Mouse (Mus musculus) midbrain, embryonic 11.5 days (tissue): ENCODE measurements at regions not wholly inside any gene's neighbourhood (a gene's known extent, or its start where the extent isn't known, plus 50 kb on each side); places are given as distances from the start of the nearest gene placed in this dataset.

Source experiments
- ATAC-seq: fragments of 200-750 bp; cut with Nextera tagmentation; 2 replicates; pipeline ENCODE4 v1.8.0; 2017; ENCODE audit warnings: moderate TSS enrichment, moderate library complexity; ENCODE audit not compliant: low FRiP score
- DNase-seq: peaks from one replicate; pipeline ENCODE4 v3.0.0; 2015; ENCODE audit warnings: low spot score; ENCODE audit errors: missing footprints
- H3K27ac ChIP-seq: fragments of 300-500 bp; sonication (generic); 2 replicates; pipeline ENCODE4 v1.5.1; 2014; ENCODE audit warnings: low read depth, low read length
- H3K27me3 ChIP-seq: fragments of 300-500 bp; sonication (generic); 2 replicates; pipeline ENCODE4 v1.6.1; 2014; ENCODE audit warnings: mild to moderate bottlenecking, low read length, moderate library complexity, mixed read lengths; ENCODE audit not compliant: control insufficient read depth, insufficient read depth
- H3K36me3 ChIP-seq: fragments of 300-500 bp; sonication (generic); 2 replicates; pipeline ENCODE4 v1.6.1; 2014; ENCODE audit warnings: mild to moderate bottlenecking, low read length, moderate library complexity, mixed read lengths; ENCODE audit not compliant: control insufficient read depth, insufficient read depth
- H3K4me1 ChIP-seq: fragments of 300-500 bp; sonication (generic); 2 replicates; pipeline ENCODE4 v1.6.1; 2014; ENCODE audit warnings: low read length; ENCODE audit not compliant: control insufficient read depth, insufficient read depth
- H3K4me2 ChIP-seq: fragments of 300-500 bp; sonication (generic); 2 replicates; pipeline ENCODE4 v1.6.1; 2014; ENCODE audit warnings: mild to moderate bottlenecking, moderate library complexity
- H3K4me3 ChIP-seq: fragments of 300-500 bp; sonication (generic); 2 replicates; pipeline ENCODE4 v1.5.1; 2014; ENCODE audit warnings: low read depth, low read length
- H3K9ac ChIP-seq: fragments of 300-500 bp; sonication (generic); 2 replicates; pipeline ENCODE4 v1.6.1; 2014; ENCODE audit warnings: low read length
- H3K9me3 ChIP-seq: fragments of 300-500 bp; sonication (generic); 2 replicates; pipeline ENCODE4 v1.6.1; 2016; ENCODE audit warnings: low read length; ENCODE audit not compliant: control insufficient read depth
- WGBS: fragments of 180-500 bp; shearing (Covaris S2); extraction: QIAGEN DNeasy Blood & Tissue Kit; methylation state at CpG from one replicate; pipeline ENCODE4 v1.1.7; 2014; 5-methylcytosine and 5-hydroxymethylcytosine counted together

DNA sequence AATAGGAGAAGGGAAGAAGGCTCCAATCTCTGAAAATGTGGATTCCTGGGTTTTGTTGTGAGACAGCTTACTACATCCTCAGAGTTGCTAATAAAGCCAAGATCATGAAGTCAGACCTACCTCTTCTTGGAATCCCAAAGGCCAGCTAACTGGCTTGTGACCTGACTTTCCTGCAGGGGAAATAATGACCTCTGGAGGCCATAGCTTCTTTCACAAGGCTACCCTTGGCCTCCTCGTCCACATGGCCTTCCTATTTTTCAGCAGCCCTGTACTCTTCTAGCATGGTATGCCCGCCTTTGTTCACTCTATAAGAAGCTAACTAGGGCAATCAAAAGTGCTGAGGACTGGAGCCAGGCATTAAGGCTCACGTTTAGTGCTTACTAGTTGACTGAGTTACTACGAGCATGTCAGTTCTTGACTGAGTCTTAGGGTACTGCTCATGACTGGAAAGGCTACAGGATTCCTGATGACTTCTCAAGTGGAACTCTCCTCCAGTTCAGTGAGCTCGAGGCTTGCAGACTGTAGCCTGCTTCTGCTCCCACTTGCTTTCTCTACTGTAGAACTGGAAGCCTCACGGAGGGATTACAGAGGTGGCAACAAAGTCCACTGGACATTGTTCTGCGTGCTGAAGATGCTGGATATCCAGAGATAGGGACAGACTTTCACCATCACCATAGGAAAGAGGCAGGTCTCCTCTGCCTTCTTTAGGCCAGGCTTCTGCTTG lies 230.8 kb upstream of the Map3k1 start:
- WGBS = 80% methylated on average over 7 of the region's 7 CpGs
- H3K4me2 ChIP-seq = no peak overlapping the region
- no peak overlapping the region for H3K4me3 ChIP-seq
- no peaks in the 10 kb centered on the region for H3K36me3 ChIP-seq
- no peaks in the 10 kb centered on the region for H3K27me3 ChIP-seq
- no peak for ATAC-seq
- no peak for DNase-seq
- no peak overlapping the region for H3K9ac ChIP-seq
- no peak overlapping the region for H3K27ac ChIP-seq
- no peaks in the 10 kb centered on the region for H3K9me3 ChIP-seq
- no peaks in the 10 kb centered on the region for H3K4me1 ChIP-seq

DNA sequence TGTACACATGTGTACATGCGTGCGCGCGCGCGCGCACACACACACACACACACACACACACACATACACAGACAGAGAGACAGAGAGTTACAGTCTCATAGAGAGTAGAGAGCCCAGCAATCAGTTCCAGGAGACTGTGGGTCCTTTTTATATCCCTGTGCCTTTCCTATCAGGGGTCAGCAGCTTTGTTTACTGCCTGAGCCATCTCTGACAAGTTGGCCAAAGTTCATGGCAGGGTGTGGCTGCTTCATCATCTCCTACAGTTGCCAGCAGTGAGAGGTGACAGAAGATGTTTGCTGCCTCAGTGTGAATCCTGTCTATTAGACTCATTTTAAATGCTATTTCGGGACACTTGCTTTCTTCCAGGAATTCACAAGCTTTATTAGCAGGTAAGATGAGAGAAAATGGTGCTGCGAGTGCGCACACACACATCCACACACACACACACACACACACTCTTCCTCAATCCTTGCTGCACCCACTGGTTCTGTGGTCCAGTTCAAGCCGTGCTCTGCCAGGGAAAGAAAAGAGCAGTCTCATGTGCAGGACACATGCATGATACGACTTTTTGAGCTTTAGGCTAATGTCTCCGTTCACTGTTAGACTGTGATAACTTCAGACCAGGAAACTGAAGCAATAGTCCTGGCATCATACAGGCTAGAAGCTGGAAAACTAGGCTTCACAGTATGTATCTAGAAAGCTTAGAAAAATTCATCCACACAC lies 234.9 kb upstream of the Map3k1 start:
- no peaks in the 10 kb centered on the region for H3K36me3 ChIP-seq
- no peaks in the 10 kb centered on the region for H3K9me3 ChIP-seq
- ATAC-seq = no peak
- H3K4me3 ChIP-seq = no peak overlapping the region
- H3K27me3 ChIP-seq = no peaks in the 10 kb centered on the region
- H3K4me2 ChIP-seq = no peak overlapping the region
- no peaks in the 10 kb centered on the region for H3K4me1 ChIP-seq
- DNase-seq = no peak
- 94% methylated on average over 13 of the region's 13 CpGs for WGBS
- no peak overlapping the region for H3K27ac ChIP-seq
- H3K9ac ChIP-seq = no peak overlapping the region

DNA sequence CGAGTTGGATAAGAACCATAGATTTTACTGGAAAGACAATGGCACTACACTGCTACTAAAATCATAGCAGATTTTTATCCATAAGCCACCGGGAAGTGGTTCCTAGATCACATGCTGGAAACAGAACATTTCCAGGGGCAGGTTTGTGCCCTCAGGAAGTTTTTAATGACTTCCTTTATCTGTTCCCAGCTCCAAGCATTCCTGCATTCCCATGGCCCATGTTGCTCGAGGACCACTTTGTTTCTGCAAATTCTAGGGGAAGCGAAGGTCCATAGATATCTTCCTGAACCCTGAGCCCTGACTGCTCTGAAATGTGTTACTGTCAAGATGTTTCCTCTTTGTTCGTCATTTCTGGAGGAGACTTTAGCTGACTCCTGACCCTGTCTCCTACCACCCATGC lies 235.6 kb upstream of the Map3k1 start:
- no peaks in the 10 kb centered on the region for H3K36me3 ChIP-seq
- no peaks in the 10 kb centered on the region for H3K4me1 ChIP-seq
- H3K9ac ChIP-seq = no peak overlapping the region
- DNase-seq = no peak
- H3K4me2 ChIP-seq = no peak overlapping the region
- no peaks in the 10 kb centered on the region for H3K9me3 ChIP-seq
- H3K27me3 ChIP-seq = no peaks in the 10 kb centered on the region
- H3K4me3 ChIP-seq = no peak overlapping the region
- WGBS = 79% methylated on average over 5 of the region's 5 CpGs
- no peak overlapping the region for H3K27ac ChIP-seq
- no peak for ATAC-seq

DNA sequence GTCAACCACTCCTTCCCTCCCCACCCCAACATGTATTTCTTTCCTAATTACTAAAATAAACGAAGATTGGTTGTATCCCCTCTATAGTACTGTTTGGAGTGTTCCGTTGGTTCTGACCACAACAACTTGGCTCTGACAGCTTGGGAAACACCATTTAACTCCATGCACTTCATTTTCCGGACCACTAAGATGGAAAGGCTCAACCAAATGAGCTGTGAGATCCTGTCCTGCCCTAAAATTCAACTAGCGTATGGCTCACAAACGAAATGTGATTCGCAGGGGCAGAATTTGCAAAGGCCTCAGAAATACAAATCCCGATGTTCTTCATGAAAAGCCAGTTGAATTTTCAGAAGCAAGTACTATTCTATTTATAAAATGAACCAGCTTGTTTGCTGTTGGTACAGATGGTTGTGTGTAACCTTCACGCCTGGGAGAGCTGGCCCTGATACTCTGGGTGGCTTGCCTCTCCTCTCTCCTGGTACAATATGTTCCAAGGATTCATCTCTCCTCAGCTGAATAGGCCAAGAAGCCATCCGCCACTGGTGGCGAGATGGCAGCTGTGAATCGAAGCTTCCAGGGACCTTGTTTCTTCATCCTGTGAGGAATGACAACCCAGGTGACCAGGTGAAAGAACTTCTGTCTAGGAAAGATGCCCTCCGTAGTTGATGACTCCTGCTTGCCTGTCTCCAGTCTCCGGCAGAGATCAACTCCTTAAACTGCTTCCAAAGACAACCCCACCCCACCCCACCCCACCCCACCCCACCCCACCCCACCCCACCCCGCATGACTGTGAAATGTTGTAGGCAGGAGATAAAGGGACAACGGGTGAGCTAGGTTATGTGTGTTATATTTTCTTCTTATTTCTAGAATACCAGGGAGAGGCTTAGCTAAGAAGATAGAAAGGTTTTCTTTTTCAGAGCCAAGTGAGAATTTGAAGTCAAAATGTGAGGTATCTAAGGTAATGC lies 237.7 kb upstream of the Map3k1 start:
- Histone ChIP-seq H3K9ac (no peak overlapping the region), H3K4me3 (no peak overlapping the region), H3K27ac (no peak overlapping the region), H3K36me3 (no peaks in the 10 kb centered on the region), H3K27me3 (no peaks in the 10 kb centered on the region), H3K9me3 (no peaks in the 10 kb centered on the region), H3K4me2 (no peak overlapping the region), H3K4me1 (no peaks in the 10 kb centered on the region)
- ATAC-seq (no peak), DNase-seq (no peak)
- WGBS = 92% methylated on average over 15 of the region's 15 CpGs

DNA sequence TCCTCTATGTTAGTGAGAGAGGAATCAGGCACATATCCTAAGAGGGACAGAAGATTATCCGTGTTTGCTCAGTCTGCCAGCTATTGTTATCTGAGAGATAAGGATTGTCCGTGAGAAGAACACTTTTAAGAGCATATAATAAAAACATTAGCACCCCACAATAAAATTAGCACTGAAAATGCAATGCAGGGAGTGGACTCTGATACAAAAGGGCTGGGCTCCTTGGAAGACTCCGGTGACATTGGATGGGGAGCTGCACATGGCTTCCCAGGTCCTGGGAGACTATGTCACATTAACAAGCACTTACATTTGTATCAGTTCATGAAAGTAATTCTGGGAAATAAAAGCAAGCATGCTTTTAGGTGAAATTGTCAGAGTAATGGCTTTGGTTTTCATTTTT lies 238.6 kb upstream of the Map3k1 start:
- Histone ChIP-seq H3K4me2 (no peak overlapping the region), H3K36me3 (no peaks in the 10 kb centered on the region), H3K27me3 (no peaks in the 10 kb centered on the region), H3K27ac (no peak overlapping the region), H3K4me1 (no peaks in the 10 kb centered on the region), H3K4me3 (no peak overlapping the region), H3K9ac (no peak overlapping the region), H3K9me3 (no peaks in the 10 kb centered on the region)
- WGBS = 73% methylated on average over 3 of the region's 3 CpGs
- ATAC-seq (no peak), DNase-seq (no peak)

DNA sequence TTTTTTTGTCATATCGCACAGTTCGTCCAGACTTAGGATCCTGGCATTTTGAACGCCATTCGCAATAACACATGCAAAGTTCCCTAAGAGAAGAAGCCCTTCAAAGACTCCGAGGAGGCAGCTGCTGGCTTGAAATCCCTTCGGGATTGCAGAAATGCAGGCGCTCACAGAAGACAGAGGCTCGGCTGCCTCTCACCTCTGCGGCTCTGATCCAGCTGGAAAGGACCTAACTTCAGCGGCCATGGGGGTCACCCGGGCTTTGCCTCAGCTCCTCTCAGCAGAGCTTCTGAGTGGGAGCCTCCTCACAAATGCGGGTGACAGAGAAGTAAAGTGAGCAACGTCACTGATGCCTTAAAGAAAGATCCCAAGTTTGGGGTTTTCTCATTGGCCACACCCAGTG lies 239.1 kb upstream of the Map3k1 start:
- Histone ChIP-seq H3K4me2 (no peak overlapping the region), H3K4me1 (no peaks in the 10 kb centered on the region), H3K9ac (no peak overlapping the region), H3K27me3 (no peaks in the 10 kb centered on the region), H3K4me3 (no peak overlapping the region), H3K36me3 (no peaks in the 10 kb centered on the region), H3K9me3 (no peaks in the 10 kb centered on the region), H3K27ac (no peak overlapping the region)
- DNase-seq (no peak), ATAC-seq (no peak)
- WGBS = 78% methylated on average over 13 of the region's 13 CpGs

DNA sequence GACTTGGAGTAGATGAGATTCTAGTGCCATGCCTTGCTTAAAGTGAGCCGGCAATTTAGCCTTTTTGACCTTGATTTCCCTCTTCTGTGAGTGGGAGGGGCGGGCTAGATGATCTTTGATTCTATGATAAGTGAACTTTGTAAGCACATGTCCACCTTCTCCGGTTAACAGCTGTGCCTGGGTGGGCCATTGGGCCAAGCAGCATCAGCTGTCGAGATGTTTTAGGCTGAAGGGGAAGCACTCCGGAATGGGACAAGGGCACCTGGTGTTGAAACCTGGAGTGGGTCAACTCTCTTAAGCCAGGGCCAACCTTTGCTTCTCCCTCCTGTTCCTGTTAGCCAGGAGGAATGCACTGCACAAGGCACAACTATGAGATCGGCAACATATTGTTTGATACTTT lies 239.5 kb upstream of the Map3k1 start:
- 88% methylated on average over 6 of the region's 6 CpGs for WGBS
- no peak overlapping the region for H3K27ac ChIP-seq
- no peaks in the 10 kb centered on the region for H3K27me3 ChIP-seq
- no peak overlapping the region for H3K4me3 ChIP-seq
- no peaks in the 10 kb centered on the region for H3K9me3 ChIP-seq
- no peak for ATAC-seq
- no peaks in the 10 kb centered on the region for H3K36me3 ChIP-seq
- no peak overlapping the region for H3K4me2 ChIP-seq
- no peak for DNase-seq
- no peak overlapping the region for H3K9ac ChIP-seq
- H3K4me1 ChIP-seq = no peaks in the 10 kb centered on the region

DNA sequence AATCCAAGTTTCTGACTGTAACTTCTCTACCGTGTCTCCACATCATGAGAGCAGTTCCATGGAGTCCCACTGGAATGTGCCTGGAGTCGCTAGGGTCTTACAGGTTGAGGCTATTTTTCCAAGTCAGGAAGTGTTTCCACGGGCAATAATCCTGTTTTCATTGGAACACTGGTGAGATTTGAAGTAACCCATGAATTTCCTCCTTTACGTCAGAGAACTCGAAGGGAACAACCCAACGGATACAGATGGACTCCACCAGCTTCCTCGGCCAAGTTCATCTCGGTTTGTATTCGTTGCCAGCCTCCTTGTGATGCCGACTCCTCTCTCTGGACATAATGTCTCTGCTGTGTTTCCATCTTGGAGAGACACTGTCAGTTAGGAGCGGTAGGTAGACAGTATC lies 237.4 kb upstream of the Ankrd55 start:
- Histone ChIP-seq H3K9me3 (no peaks in the 10 kb centered on the region), H3K4me2 (no peak overlapping the region), H3K27me3 (no peaks in the 10 kb centered on the region), H3K27ac (no peak overlapping the region), H3K4me1 (no peaks in the 10 kb centered on the region), H3K4me3 (no peak overlapping the region), H3K36me3 (no peaks in the 10 kb centered on the region), H3K9ac (no peak overlapping the region)
- DNase-seq = no peak
- 91% methylated on average over 11 of the region's 11 CpGs for WGBS
- ATAC-seq = no peak

DNA sequence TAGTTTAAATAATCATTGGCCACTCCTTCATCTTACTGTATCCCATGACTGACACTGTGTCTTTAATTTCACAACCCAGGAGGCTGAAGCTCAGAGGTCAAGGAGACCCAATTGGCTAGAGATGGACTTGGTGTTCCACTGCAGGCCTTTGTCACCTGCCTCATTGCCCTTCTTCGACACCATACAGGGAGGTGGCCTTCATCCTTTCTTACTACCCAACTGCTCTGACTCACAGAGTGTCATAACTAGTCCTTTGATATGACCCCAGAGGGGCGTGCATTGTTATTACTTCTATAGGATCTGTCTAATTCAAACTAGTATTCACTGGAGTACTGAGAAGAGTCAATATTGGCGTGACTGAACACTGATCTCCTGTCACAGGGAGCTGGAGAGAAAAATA lies 236.2 kb upstream of the Ankrd55 start:
- no peaks in the 10 kb centered on the region for H3K4me1 ChIP-seq
- ATAC-seq (no peak), DNase-seq (no peak)
- 86% methylated on average over 3 of the region's 3 CpGs for WGBS
- H3K9ac ChIP-seq = no peak overlapping the region
- H3K4me3 ChIP-seq = no peak overlapping the region
- no peaks in the 10 kb centered on the region for H3K9me3 ChIP-seq
- no peak overlapping the region for H3K27ac ChIP-seq
- no peaks in the 10 kb centered on the region for H3K27me3 ChIP-seq
- no peaks in the 10 kb centered on the region for H3K36me3 ChIP-seq
- H3K4me2 ChIP-seq = no peak overlapping the region
